22 mouse cellular contexts compared by ENCODE assay signal in genomic region chr15:83677098-83677497, GRCm38 (mm10). TPM values are rescaled to one million over a fixed set of nuclear protein-coding genes. Genes with fewer than 3 reads are reported as not detected.
DNase-seq lines count a peak whose midpoint lies in the region; ATAC-seq lines count a peak whose summit lies in the region.
"Had no signal": no experiment of that assay in that cellular context is flagged by ENCODE, and none has a peak within 500 bp of the region (broad histone marks: within the 10 kb centered on the region; RNA-seq: fewer than 3 reads in every experiment).

No protein-coding gene starts in this region.

- no peaks in the 10 kb centered on the region for H3K9me3 ChIP-seq in forebrain, embryonic 11.5 days (ENCODE audit: control insufficient read depth, low read length)
- no peaks in the 10 kb centered on the region for H3K9me3 ChIP-seq in forebrain, embryonic 12.5 days
- no peaks in the 10 kb centered on the region for H3K9me3 ChIP-seq in midbrain, embryonic 13.5 days
- H3K9me3 ChIP-seq in midbrain, embryonic 15.5 days, result no peaks in the 10 kb centered on the region
- H3K9me3 ChIP-seq in limb, embryonic 10.5 days (replicated peaks), result no peaks in the 10 kb centered on the region
- H3K9me3 ChIP-seq in limb, embryonic 13.5 days, result no peaks in the 10 kb centered on the region; the same call in 1 of the 2 replicates
- H3K9me3 ChIP-seq: forebrain, embryonic 13.5 days; forebrain, embryonic 15.5 days had no signal

- no peaks in the 10 kb centered on the region for H3K27me3 ChIP-seq in forebrain, embryonic 11.5 days (ENCODE audit: control insufficient read depth, insufficient read depth, low read length)
- peaks cover 40% of the 10 kb centered on the region for H3K27me3 ChIP-seq in forebrain, embryonic 12.5 days
- peaks cover 34% of the 10 kb centered on the region for H3K27me3 ChIP-seq in midbrain, embryonic 13.5 days
- 0 out of 2 replicates have a peak, but pooled peaks cover 6% of the 10 kb centered on the region for H3K27me3 ChIP-seq in midbrain, embryonic 15.5 days (replicated peaks)
- H3K27me3 ChIP-seq in limb, embryonic 10.5 days (ENCODE audit: low read depth, poor library complexity, severe bottlenecking), result peaks cover 5% of the 10 kb centered on the region; the same call in 1 of the 2 replicates
- peaks cover 83% of the 10 kb centered on the region for H3K27me3 ChIP-seq in limb, embryonic 13.5 days
- H3K27me3 ChIP-seq: forebrain, embryonic 15.5 days had no signal

- no peaks in the 10 kb centered on the region for H3K36me3 ChIP-seq in forebrain, embryonic 11.5 days (ENCODE audit: control insufficient read depth, insufficient read depth, low read length)
- peaks cover 5% of the 10 kb centered on the region; the same call in 1 of the 2 replicates for H3K36me3 ChIP-seq in forebrain, embryonic 12.5 days (replicated peaks)
- no peaks in the 10 kb centered on the region; the same call in 1 of the 2 replicates for H3K36me3 ChIP-seq in midbrain, embryonic 13.5 days
- no peaks in the 10 kb centered on the region for H3K36me3 ChIP-seq in midbrain, embryonic 15.5 days (replicated peaks)
- H3K36me3 ChIP-seq in limb, embryonic 10.5 days, result peaks cover 50% of the 10 kb centered on the region
- peaks cover 3% of the 10 kb centered on the region; the same call in 1 of the 2 replicates for H3K36me3 ChIP-seq in limb, embryonic 13.5 days
- H3K36me3 ChIP-seq: forebrain, embryonic 15.5 days had no signal

- H3K4me1 ChIP-seq in forebrain, embryonic 11.5 days (replicated peaks; ENCODE audit: control insufficient read depth, insufficient read depth, low read length), result peaks cover 19% of the 10 kb centered on the region
- H3K4me1 ChIP-seq in forebrain, embryonic 12.5 days, result peaks cover 25% of the 10 kb centered on the region
- peaks cover 26% of the 10 kb centered on the region for H3K4me1 ChIP-seq in midbrain, embryonic 13.5 days (replicated peaks)
- H3K4me1 ChIP-seq in midbrain, embryonic 15.5 days, result peaks cover 17% of the 10 kb centered on the region
- peaks cover 97% of the 10 kb centered on the region for H3K4me1 ChIP-seq in limb, embryonic 10.5 days
- peaks cover 48% of the 10 kb centered on the region for H3K4me1 ChIP-seq in limb, embryonic 13.5 days

- H3K27ac ChIP-seq in forebrain, embryonic 11.5 days (ENCODE audit: low read depth, low read length), result no peak overlapping the region
- no peak overlapping the region for H3K27ac ChIP-seq in forebrain, embryonic 12.5 days
- no peak overlapping the region for H3K27ac ChIP-seq in midbrain, embryonic 13.5 days
- no peak overlapping the region for H3K27ac ChIP-seq in midbrain, embryonic 15.5 days
- peak overlapping the region; percentile 90 for H3K27ac ChIP-seq in limb, embryonic 10.5 days
- H3K27ac ChIP-seq in limb, embryonic 13.5 days, result no peak overlapping the region
- H3K27ac ChIP-seq: forebrain, embryonic 15.5 days had no signal

- ATAC-seq in forebrain, embryonic 11.5 days (replicated peaks; ENCODE audit: low FRiP score), result 0 out of 2 replicates have a peak, but pooled peaks have one; percentile 33
- no peak for ATAC-seq in forebrain, embryonic 12.5 days (ENCODE audit: low FRiP score)
- ATAC-seq in midbrain, embryonic 13.5 days, result peak; percentile 61
- ATAC-seq in midbrain, embryonic 15.5 days (replicated peaks), result no peak
- 0 out of 2 replicates have a peak, but pooled peaks have one; percentile 18 for ATAC-seq in limb, embryonic 13.5 days (ENCODE audit: low FRiP score, low read depth)
- ATAC-seq: forebrain, embryonic 13.5 days; forebrain, embryonic 15.5 days had no signal

- no peak overlapping the region for H3K9ac ChIP-seq in forebrain, embryonic 11.5 days (ENCODE audit: low read length)
- H3K9ac ChIP-seq in forebrain, embryonic 12.5 days, result no peak overlapping the region
- no peak overlapping the region for H3K9ac ChIP-seq in midbrain, embryonic 13.5 days (replicated peaks)
- no peak overlapping the region for H3K9ac ChIP-seq in midbrain, embryonic 15.5 days
- H3K9ac ChIP-seq in limb, embryonic 13.5 days, result no peak overlapping the region
- H3K9ac ChIP-seq: forebrain, embryonic 15.5 days; forebrain, postnatal 0 days had no signal

- DNase-seq in forebrain, embryonic 11.5 days (ENCODE audit: low spot score), result no peak
- no peak for DNase-seq in limb, embryonic 10.5 days (ENCODE audit: low spot score)
- no peak for DNase-seq in frontal cortex, postnatal 36 days (ENCODE audit: low spot score in 2 of 2)
- no peak for DNase-seq in ovary, postnatal 36 days (ENCODE audit: low spot score)
- DNase-seq: adrenal gland, adult 2 months; adrenal gland, postnatal 10 days; adrenal gland, postnatal 25 days; cerebellum, adult 11 months; cerebellum, adult 18-20 months; cerebellum, adult 8-10 months; cerebellum, adult 9-11 months; cerebellum, postnatal 14 days; cerebellum, postnatal 36 days; embryo, embryonic 11 days; forebrain, postnatal 0 days had no signal

- no peak overlapping the region for H3K4me2 ChIP-seq in forebrain, embryonic 11.5 days (ENCODE audit: low read depth, low read length, severe bottlenecking)
- no peak overlapping the region for H3K4me2 ChIP-seq in forebrain, embryonic 12.5 days
- no peak overlapping the region for H3K4me2 ChIP-seq in midbrain, embryonic 13.5 days (replicated peaks)
- H3K4me2 ChIP-seq in midbrain, embryonic 15.5 days, result no peak overlapping the region
- no peak overlapping the region for H3K4me2 ChIP-seq in limb, embryonic 13.5 days (replicated peaks)
- H3K4me2 ChIP-seq: forebrain, embryonic 15.5 days had no signal

- WGBS in forebrain, embryonic 11.5 days, result 92% methylated on average over 6 of the region's 6 CpGs
- 96% methylated on average over 6 of the region's 6 CpGs for WGBS in forebrain, embryonic 12.5 days
- WGBS in midbrain, embryonic 13.5 days, result 99% methylated on average over 6 of the region's 6 CpGs
- WGBS in midbrain, embryonic 15.5 days, result 96% methylated on average over 6 of the region's 6 CpGs
- WGBS in limb, embryonic 10.5 days, result 92% methylated on average over 6 of the region's 6 CpGs
- WGBS in limb, embryonic 13.5 days, result 85% methylated on average over 6 of the region's 6 CpGs

- H3K4me3 ChIP-seq in forebrain, embryonic 11.5 days (ENCODE audit: low read depth, low read length), result no peak overlapping the region
- no peak overlapping the region for H3K4me3 ChIP-seq in forebrain, embryonic 12.5 days (replicated peaks)
- no peak overlapping the region for H3K4me3 ChIP-seq in midbrain, embryonic 13.5 days (replicated peaks)
- H3K4me3 ChIP-seq in midbrain, embryonic 15.5 days, result no peak overlapping the region
- H3K4me3 ChIP-seq in limb, embryonic 10.5 days, result no peak overlapping the region
- no peak overlapping the region for H3K4me3 ChIP-seq in limb, embryonic 13.5 days
- H3K4me3 ChIP-seq: forebrain, embryonic 13.5 days; forebrain, embryonic 15.5 days had no signal

RNA-seq across cellular contexts. Expression of gene Scube1, which starts 47.7 kb away (rescaled TPM):
- 33.9 and 38.0 TPM in 2 replicates for polyA plus RNA-seq in forebrain, embryonic 11.5 days (2014; fragmentation: Nextera tagmentation; extraction: Ambion mirVana)
- 17.9 and 20.4 TPM in 2 replicates for polyA plus RNA-seq in forebrain, embryonic 12.5 days (2016; fragmentation: Nextera tagmentation; extraction: Ambion mirVana)
- polyA plus RNA-seq in midbrain, embryonic 13.5 days (2015; fragmentation: Nextera tagmentation; extraction: Ambion mirVana), result 15.5 and 16.7 TPM in 2 replicates
- 13.4 and 14.8 TPM in 2 replicates for polyA plus RNA-seq in midbrain, embryonic 15.5 days (2015; fragmentation: Nextera tagmentation; extraction: Ambion mirVana)
- polyA plus RNA-seq in limb, embryonic 10.5 days (2016; fragmentation: Nextera tagmentation; extraction: Ambion mirVana), result 124 TPM in 2 replicates
- polyA plus RNA-seq in limb, embryonic 13.5 days (2015; fragmentation: Nextera tagmentation; extraction: Ambion mirVana), result 18.5 and 22.0 TPM in 2 replicates
- polyA plus RNA-seq: C2C12 had no signal

Comparison
In these comparisons a context has a peak if more than half of its experiments do, and no peak if none do; other contexts are left out.
1. ATAC-seq: peak in forebrain, embryonic 11.5 days (single experiment), midbrain, embryonic 13.5 days (single experiment) and limb, embryonic 13.5 days (single experiment); none in forebrain, embryonic 12.5 days (single experiment) and midbrain, embryonic 15.5 days (single experiment).